Mouse (Mus musculus): Measurements from ENCODE around the gene Sestd1.

GRCm38 (mm10) chr2:77242248-77242647 is 38.1 kb downstream of the Sestd1 start:
- TF ChIP-seq POLR2A (IDR thresholded peaks at IDR 0.05; ENCODE audit: borderline replicate concordance, extremely low read depth, low read depth, low read length) (no peak), CTCF (IDR thresholded peaks at IDR 0.05; ENCODE audit: insufficient read depth, low read length) (no peak)

Measured in lung, adult 2 months (tissue).